Mouse (Mus musculus) embryonic fibroblast, embryonic 13.5 days (primary cell): ENCODE data around the gene Tspan32.

Experiments
- CTCF ChIP-seq: IDR thresholded peaks from 2 replicates; pipeline ENCODE4 v1.5.1; 2011; ENCODE audit warnings: mild to moderate bottlenecking, control low read depth, low read length, moderate library complexity, borderline replicate concordance; ENCODE audit not compliant: insufficient read depth
- POLR2A ChIP-seq: IDR thresholded peaks from 2 replicates; pipeline ENCODE4 v1.6.1; 2011; ENCODE audit warnings: low read depth, mild to moderate bottlenecking, control low read depth, low read length, moderate library complexity

DNA sequence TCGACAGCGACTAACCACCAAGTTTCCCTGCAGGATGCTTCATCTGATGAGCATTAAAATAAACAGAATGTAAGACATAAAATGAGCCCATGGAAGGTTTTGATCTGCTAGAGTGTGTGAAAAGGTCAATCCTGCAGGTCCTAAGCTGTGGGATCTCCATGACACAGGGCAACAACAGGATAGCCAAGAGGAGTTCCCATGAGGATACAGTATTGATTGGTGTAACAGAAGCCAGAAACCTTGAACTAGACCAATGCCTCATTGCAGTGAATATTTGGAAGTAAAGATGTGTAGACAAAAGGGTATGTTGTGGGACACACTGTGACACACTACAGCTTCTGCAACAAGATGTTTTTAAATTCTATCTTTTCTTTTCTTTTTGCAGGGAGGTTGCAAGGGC, 29.3 kb downstream of the Tspan32 start:
- TF ChIP-seq CTCF (no peak), POLR2A (no peak)
